ENCODE assay signal across 32 mouse cellular contexts in genomic region chr2:78975393-78975774, GRCm38 (mm10).
"Had no signal": no experiment of that assay in that cellular context is flagged by ENCODE, and none has a peak within 500 bp of the region (broad histone marks: within the 10 kb centered on the region; RNA-seq: fewer than 3 reads in every experiment).

No protein-coding gene starts in this region.

- H3K36me3 ChIP-seq: limb, embryonic 10.5 days; limb, embryonic 12.5 days; limb, embryonic 13.5 days; limb, embryonic 15.5 days; liver, embryonic 12.5 days; liver, embryonic 13.5 days; liver, embryonic 15.5 days; lung, embryonic 15.5 days; midbrain, embryonic 10.5 days; midbrain, embryonic 12.5 days; midbrain, embryonic 13.5 days; midbrain, embryonic 15.5 days; neural tube, embryonic 12.5 days had no signal

- H3K4me2 ChIP-seq: limb, embryonic 12.5 days; limb, embryonic 13.5 days; limb, embryonic 15.5 days; liver, embryonic 11.5 days; liver, embryonic 12.5 days; liver, embryonic 13.5 days; liver, embryonic 15.5 days; lung, embryonic 14.5 days; lung, embryonic 15.5 days; midbrain, embryonic 11.5 days; midbrain, embryonic 12.5 days; midbrain, embryonic 13.5 days; midbrain, embryonic 15.5 days; neural tube, embryonic 12.5 days had no signal

- H3K4me1 ChIP-seq: limb, embryonic 15.5 days; liver, embryonic 12.5 days; liver, embryonic 13.5 days; liver, embryonic 15.5 days; midbrain, embryonic 10.5 days; midbrain, embryonic 12.5 days; midbrain, embryonic 13.5 days; midbrain, embryonic 15.5 days; neural tube, embryonic 12.5 days had no signal

- H3K9me3 ChIP-seq: limb, embryonic 10.5 days; limb, embryonic 12.5 days; limb, embryonic 13.5 days; limb, embryonic 15.5 days; liver, embryonic 12.5 days; liver, embryonic 13.5 days; liver, embryonic 15.5 days; lung, embryonic 15.5 days; megakaryocyte, embryonic 14.5 days; midbrain, embryonic 10.5 days; midbrain, embryonic 12.5 days; midbrain, embryonic 13.5 days; midbrain, embryonic 15.5 days; neural tube, embryonic 12.5 days had no signal

- ATAC-seq: liver, embryonic 12.5 days; liver, postnatal 0 days; lung, postnatal 0 days; midbrain, embryonic 13.5 days; midbrain, embryonic 15.5 days; midbrain, embryonic 16.5 days had no signal

- H3K27ac ChIP-seq: limb, embryonic 10.5 days; limb, embryonic 12.5 days; limb, embryonic 13.5 days; limb, embryonic 15.5 days; liver, embryonic 12.5 days; liver, embryonic 13.5 days; liver, embryonic 14.5 days; liver, embryonic 15.5 days; lung, embryonic 15.5 days; macrophage; midbrain, embryonic 10.5 days; midbrain, embryonic 12.5 days; midbrain, embryonic 13.5 days; midbrain, embryonic 15.5 days; neural tube, embryonic 12.5 days had no signal

- H3K9ac ChIP-seq: limb, embryonic 12.5 days; limb, embryonic 13.5 days; limb, embryonic 15.5 days; liver, embryonic 12.5 days; liver, embryonic 13.5 days; liver, embryonic 14.5 days; liver, embryonic 15.5 days; liver, postnatal 0 days; lung, embryonic 14.5 days; lung, embryonic 15.5 days; midbrain, embryonic 12.5 days; midbrain, embryonic 13.5 days; midbrain, embryonic 15.5 days; neural tube, embryonic 12.5 days had no signal

- DNase-seq: left cerebral cortex, postnatal 4 days; liver; liver, embryonic 13.5 days; liver, postnatal 0 days; lung, adult 18-20 months; lung, adult 2 months; lung, embryonic 14.5 days; lung, postnatal 10 days; lung, postnatal 14 days; lung, postnatal 36 days; lung, postnatal 4 days; midbrain, embryonic 14.5 days had no signal

- H3K4me3 ChIP-seq: limb, embryonic 10.5 days; limb, embryonic 12.5 days; limb, embryonic 13.5 days; limb, embryonic 15.5 days; liver, embryonic 12.5 days; liver, embryonic 13.5 days; liver, embryonic 15.5 days; lung, embryonic 15.5 days; megakaryocyte, embryonic 14.5 days; midbrain, embryonic 10.5 days; midbrain, embryonic 12.5 days; midbrain, embryonic 13.5 days; midbrain, embryonic 15.5 days; myocyte; neural tube, embryonic 12.5 days had no signal

- H3K27me3 ChIP-seq: limb, embryonic 12.5 days; limb, embryonic 13.5 days; limb, embryonic 15.5 days; liver, embryonic 12.5 days; liver, embryonic 13.5 days; liver, embryonic 15.5 days; lung, embryonic 15.5 days; megakaryocyte, embryonic 14.5 days; midbrain, embryonic 12.5 days; midbrain, embryonic 13.5 days; midbrain, embryonic 15.5 days; neural tube, embryonic 12.5 days had no signal
